ENCODE assay signal across 8 mouse cellular contexts in genomic region chr15:81190630-81191178, GRCm38 (mm10). TPM values are rescaled to one million over a fixed set of nuclear protein-coding genes. Genes with fewer than 3 reads are reported as not detected.
A peak's percentile ranks its signal among the peaks of the same experiment; 100 is the strongest.
DNase-seq lines count a peak whose midpoint lies in the region; ATAC-seq lines count a peak whose summit lies in the region.

Gene Mrtfa (minus strand): TSS chr15:81190757.

- peak within 1 kb of the TSS; percentile 85 for H3K4me2 ChIP-seq in hindbrain, embryonic 12.5 days (replicated peaks)

- DNase-seq in NIH3T3 (ENCODE audit: low read depth), result peak; percentile 99
- DNase-seq in cerebellum, postnatal 10 days, result peak; percentile 99 to 100
- peak; percentile 99 for DNase-seq in frontal cortex, postnatal 10 days (ENCODE audit: low spot score in 2 of 2)
- DNase-seq in layer of hippocampus, postnatal 14 days (ENCODE audit: low spot score in 2 of 2), result peak; percentile 99 to 100
- peak; percentile 99 for DNase-seq in lung, postnatal 14 days
- peak; percentile 99 for DNase-seq in retina, adult 2 months (ENCODE audit: low read depth, low spot score)
- peak; percentile 99 to 100 for DNase-seq in thymus, postnatal 36 days

- H3K36me3 ChIP-seq in hindbrain, embryonic 12.5 days, result peaks cover 7% of the 10 kb centered on the region; the same call in 1 of the 2 replicates

- H3K4me1 ChIP-seq in hindbrain, embryonic 12.5 days, result peaks cover 20% of the 10 kb centered on the region

- under 1% methylated on average over 48 of the region's 48 CpGs for WGBS in hindbrain, embryonic 12.5 days

- peak within 1 kb of the TSS; percentile 80 for H3K27ac ChIP-seq in hindbrain, embryonic 12.5 days

- peak within 1 kb of the TSS; percentile 95 for H3K9ac ChIP-seq in hindbrain, embryonic 12.5 days

- H3K9me3 ChIP-seq in hindbrain, embryonic 12.5 days (replicated peaks), result no peaks in the 10 kb centered on the region

- peak within 1 kb of the TSS; percentile 91 for H3K4me3 ChIP-seq in hindbrain, embryonic 12.5 days

- H3K27me3 ChIP-seq in hindbrain, embryonic 12.5 days, result no peaks in the 10 kb centered on the region

- ATAC-seq in hindbrain, embryonic 12.5 days (ENCODE audit: low FRiP score), result peak; percentile 100

RNA-seq across cellular contexts. Expression of gene Mrtfa, which starts in this region (rescaled TPM):
- polyA plus RNA-seq in hindbrain, embryonic 12.5 days (2016; fragmentation: Nextera tagmentation; extraction: Ambion mirVana), result 29.8 and 30.6 TPM in 2 replicates
- total RNA-seq in layer of hippocampus, postnatal 14 days (2021), result 10 to 100 TPM; 78.6 to 79.7 TPM

Comparison
In these comparisons a context has a peak if more than half of its experiments do, and no peak if none do; other contexts are left out.
1. Peak in every context shown above with its lines: DNase-seq, ATAC-seq, H3K4me3 ChIP-seq and H3K27ac ChIP-seq.